Mouse (Mus musculus): Measurements from ENCODE around the gene Ebf3. TPM values are rescaled to one million over a fixed set of nuclear protein-coding genes. Genes with fewer than 3 reads are reported as not detected.

Gene Ebf3
- polyA plus RNA-seq (2014; fragmentation: Illumina TruSeq; extraction: RNeasy Lipid Tissue Mini Kit (QIAGEN cat#74804); ENCODE audit: low read depth, low replicate concordance), result 4.5 TPM

DNA sequence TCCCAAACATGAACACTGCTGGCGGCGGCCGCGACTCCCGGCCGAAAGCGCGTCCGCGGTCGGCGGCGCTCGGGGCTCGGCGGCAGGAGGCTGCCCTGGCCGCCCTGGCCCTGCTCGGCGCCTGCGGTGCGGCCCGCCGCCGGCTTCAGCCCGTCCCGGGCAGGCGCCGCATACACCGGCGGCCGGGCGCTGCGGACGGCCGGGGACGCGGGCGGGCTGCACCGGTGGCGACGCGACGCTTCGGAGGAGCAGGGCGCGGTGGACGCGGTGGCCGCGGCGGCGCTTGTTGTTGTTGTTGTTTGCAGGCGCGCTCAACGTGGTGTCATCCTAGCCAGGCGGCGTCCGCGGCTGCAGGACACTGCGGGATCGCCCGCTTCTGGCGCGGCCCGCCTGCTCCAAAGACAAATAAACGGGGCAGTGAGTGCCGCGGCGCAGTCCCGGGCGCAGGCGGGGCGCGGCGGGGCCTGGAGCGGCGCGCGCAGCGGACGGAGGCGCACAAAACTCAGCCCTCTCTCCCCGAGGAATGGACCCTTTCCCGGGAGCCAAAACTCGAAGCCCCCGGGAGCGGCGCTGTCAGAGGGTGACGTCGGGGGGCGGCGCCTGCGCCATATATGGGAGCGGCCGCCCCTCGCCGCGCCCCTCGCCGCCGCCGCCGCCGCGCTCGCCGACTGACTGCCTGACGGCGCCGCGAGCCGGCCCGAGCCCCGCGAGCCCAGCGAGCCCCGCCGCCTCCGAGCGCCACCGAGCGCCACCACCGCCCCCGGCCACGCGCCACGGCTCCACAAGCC lies at the start of gene Ebf3:
TSS of gene Ebf3 (minus strand) at position 542 of the 788 bp plus-strand sequence.

Other genes starting within 250 kb of the Ebf3 start
- gene 9430038I01Rik, start 96.3 kb upstream of the Ebf3 start, polyA plus RNA-seq (2014; fragmentation: Illumina TruSeq; extraction: RNeasy Lipid Tissue Mini Kit (QIAGEN cat#74804); ENCODE audit: low read depth, low replicate concordance), result 6.9 TPM
- 234 TPM for gene Glrx3, start 123.2 kb upstream of the Ebf3 start, polyA plus RNA-seq (2014; fragmentation: Illumina TruSeq; extraction: RNeasy Lipid Tissue Mini Kit (QIAGEN cat#74804); ENCODE audit: low read depth, low replicate concordance)

Measured in adrenal gland, adult 10 weeks (tissue).